Mouse (Mus musculus) C2C12 (cell line): ENCODE results near the gene Akt3. TPM values are rescaled to one million over a fixed set of nuclear protein-coding genes. Genes with fewer than 3 reads are reported as not detected.

Experiments
- H3K27me3 ChIP-seq: one replicate; pipeline ENCODE4 v1.6.1; 2011; ENCODE audit not compliant: control insufficient read depth, insufficient read depth, insufficient read length
- H3K36me3 ChIP-seq: one replicate; pipeline ENCODE4 v1.6.1; 2011; ENCODE audit not compliant: control insufficient read depth, insufficient read depth
- H3K4me3 ChIP-seq: one replicate; pipeline ENCODE4 v1.5.1; 2011; ENCODE audit warnings: mild to moderate bottlenecking, control low read depth; ENCODE audit not compliant: poor library complexity, insufficient read depth, severe bottlenecking
- H3K79me2 ChIP-seq: one replicate; pipeline ENCODE4 v1.6.1; 2011; ENCODE audit not compliant: control insufficient read depth, insufficient read depth
- H3K79me3 ChIP-seq: one replicate; pipeline ENCODE4 v1.6.1; 2011; ENCODE audit warnings: low read depth, control low read depth
- H3ac ChIP-seq: one replicate; pipeline ENCODE3; 2011; ENCODE audit warnings: low read depth; ENCODE audit not compliant: control insufficient read depth, insufficient read length
- CEBPB ChIP-seq: IDR thresholded peaks from one replicate; pipeline ENCODE4 v1.6.1; 2011; ENCODE audit warnings: low read depth, mild to moderate bottlenecking, control low read depth, moderate library complexity
- CTCF ChIP-seq: IDR thresholded peaks from one replicate; pipeline ENCODE4 v1.5.1; 2011; ENCODE audit not compliant: control insufficient read depth, insufficient read depth, insufficient read length
- FOSL1 ChIP-seq: IDR thresholded peaks from one replicate; pipeline ENCODE4 v1.8.0; 2011; ENCODE audit warnings: mild to moderate bottlenecking, low read length; ENCODE audit not compliant: poor library complexity, insufficient read depth, severe bottlenecking
- MAX ChIP-seq: IDR thresholded peaks from one replicate; pipeline ENCODE4 v1.6.1; 2011; ENCODE audit warnings: mild to moderate bottlenecking, control low read depth
- MYOD1 ChIP-seq: IDR thresholded peaks from one replicate; pipeline ENCODE4 v1.6.1; 2011; ENCODE audit warnings: low read depth; ENCODE audit not compliant: control insufficient read depth, insufficient read length
- MYOG ChIP-seq: IDR thresholded peaks from one replicate; pipeline ENCODE4 v1.6.1; 2011; ENCODE audit not compliant: control insufficient read depth, insufficient read length; ENCODE audit errors: extremely low read depth
- USF1 ChIP-seq: IDR thresholded peaks from one replicate; pipeline ENCODE4 v1.6.1; 2011; ENCODE audit warnings: low read depth, mild to moderate bottlenecking, control low read depth, moderate library complexity
- polyA plus RNA-seq: library from polyadenylated mRNA; unstranded; fragments of >200 nt; fragmentation: generic; extraction: Trizol; gene quantifications from one replicate; pipeline ENCODE4 v1.2.1, GENCODE M21; 2012; ENCODE audit warnings: missing spikeins

Akt3 gene
- polyA plus RNA-seq, 1 experiment: 8.6 TPM

- no peaks in the 10 kb centered on the region for H3K79me3 ChIP-seq
- H3K79me2 ChIP-seq: no peaks in the 10 kb centered on the region
- H3K36me3 ChIP-seq: no peaks in the 10 kb centered on the region
- TF ChIP-seq CTCF: no peak
- no peak for TF ChIP-seq MAX
- TF ChIP-seq MYOD1: no peak
- TF ChIP-seq MYOG: no peak
- no peak for TF ChIP-seq CEBPB
- no peak for TF ChIP-seq FOSL1
- no peak for TF ChIP-seq USF1
- H3ac ChIP-seq: no peak overlapping the region
- no peak overlapping the region for H3K4me3 ChIP-seq
- H3K27me3 ChIP-seq: no peaks in the 10 kb centered on the region
These were observed 277.9 kb downstream of the Akt3 start for GRCm38 (mm10) chr1:176980140-176980539.

- no peaks in the 10 kb centered on the region for H3K36me3 ChIP-seq
- H3ac ChIP-seq: no peak overlapping the region
- TF ChIP-seq CTCF (no peak), MAX (no peak), FOSL1 (no peak), CEBPB (no peak), USF1 (no peak), MYOG (no peak), MYOD1 (no peak)
- no peaks in the 10 kb centered on the region for H3K27me3 ChIP-seq
- H3K79me3 ChIP-seq: no peaks in the 10 kb centered on the region
- H3K79me2 ChIP-seq: no peaks in the 10 kb centered on the region
- H3K4me3 ChIP-seq: no peak overlapping the region
These were observed 278.8 kb downstream of the Akt3 start for GRCm38 (mm10) chr1:176979235-176979634.

GRCm38 (mm10) chr1:176973356-176974088 lies 284.5 kb downstream of the Akt3 start:
- no peak for TF ChIP-seq CEBPB
- no peak for TF ChIP-seq MAX
- no peak for TF ChIP-seq FOSL1
- no peak for TF ChIP-seq USF1
- no peak for TF ChIP-seq MYOG
- TF ChIP-seq CTCF: no peak
- TF ChIP-seq MYOD1: no peak
- H3ac ChIP-seq: no peak overlapping the region
- no peaks in the 10 kb centered on the region for H3K79me3 ChIP-seq
- no peak overlapping the region for H3K4me3 ChIP-seq
- no peaks in the 10 kb centered on the region for H3K79me2 ChIP-seq
- H3K27me3 ChIP-seq: no peaks in the 10 kb centered on the region
- no peaks in the 10 kb centered on the region for H3K36me3 ChIP-seq

- no peak overlapping the region for H3K4me3 ChIP-seq
- H3K79me3 ChIP-seq: no peaks in the 10 kb centered on the region
- no peak overlapping the region for H3ac ChIP-seq
- H3K27me3 ChIP-seq: no peaks in the 10 kb centered on the region
- TF ChIP-seq USF1 (no peak), CTCF (no peak), MYOG (no peak), CEBPB (no peak), MAX (no peak), MYOD1 (no peak), FOSL1 (no peak)
- H3K36me3 ChIP-seq: no peaks in the 10 kb centered on the region
- H3K79me2 ChIP-seq: no peaks in the 10 kb centered on the region
These were observed 286.6 kb downstream of the Akt3 start for GRCm38 (mm10) chr1:176971479-176971797.

- no peak overlapping the region for H3K4me3 ChIP-seq
- no peak overlapping the region for H3ac ChIP-seq
- H3K79me2 ChIP-seq: no peaks in the 10 kb centered on the region
- no peaks in the 10 kb centered on the region for H3K27me3 ChIP-seq
- TF ChIP-seq CEBPB: no peak
- TF ChIP-seq MAX: no peak
- no peak for TF ChIP-seq CTCF
- TF ChIP-seq USF1: no peak
- TF ChIP-seq FOSL1: no peak
- TF ChIP-seq MYOD1: no peak
- TF ChIP-seq MYOG: no peak
- H3K79me3 ChIP-seq: no peaks in the 10 kb centered on the region
- H3K36me3 ChIP-seq: no peaks in the 10 kb centered on the region
These were observed 287.1 kb downstream of the Akt3 start for GRCm38 (mm10) chr1:176970635-176971478.

Other genes with a start within 250 kb of the Akt3 start
- 7.5 TPM for gene Zbtb18, start 184.1 kb upstream of the Akt3 start, polyA plus RNA-seq